Mouse (Mus musculus) small intestine, adult 2 months (tissue): ENCODE data around the gene Ttpal.

ENCODE experiments used
- CTCF ChIP-seq: fragments of 200-500 bp; IDR thresholded peaks from 2 replicates; pipeline ENCODE4 v1.5.1; 2012; ENCODE audit warnings: low read depth, mild to moderate bottlenecking, control low read depth, inconsistent platforms, low read length, moderate library complexity, mixed read lengths; ENCODE audit not compliant: insufficient replicate concordance, insufficient read length; ENCODE audit errors: extremely low read depth
- POLR2A ChIP-seq: fragments of 200-500 bp; IDR thresholded peaks from 2 replicates; pipeline ENCODE4 v1.6.1; 2012; ENCODE audit warnings: low read depth, mild to moderate bottlenecking, control low read depth, inconsistent platforms, low read length, moderate library complexity

- no peak for TF ChIP-seq POLR2A
- no peak for TF ChIP-seq CTCF
These were observed 29.1 kb downstream of the Ttpal start for GRCm38 (mm10) chr2:163631223-163631622.
